Mouse (Mus musculus) layer of hippocampus, adult 9-11 months (tissue): ENCODE measurements at regions not wholly inside any gene's neighbourhood (a gene's known extent, or its start where the extent isn't known, plus 50 kb on each side); places are given as distances from the start of the nearest gene placed in this dataset.

Source experiments
- DNase-seq: peaks from one replicate; pipeline ENCODE4 v3.0.0; 2022

GRCm38 (mm10) chr14:109359914-109360313 lies 446.0 kb upstream of the Slitrk1 start:
- DNase-seq, result peak; percentile 65
